ENCODE assay signal across 8 mouse cellular contexts in the genomic region with DNA sequence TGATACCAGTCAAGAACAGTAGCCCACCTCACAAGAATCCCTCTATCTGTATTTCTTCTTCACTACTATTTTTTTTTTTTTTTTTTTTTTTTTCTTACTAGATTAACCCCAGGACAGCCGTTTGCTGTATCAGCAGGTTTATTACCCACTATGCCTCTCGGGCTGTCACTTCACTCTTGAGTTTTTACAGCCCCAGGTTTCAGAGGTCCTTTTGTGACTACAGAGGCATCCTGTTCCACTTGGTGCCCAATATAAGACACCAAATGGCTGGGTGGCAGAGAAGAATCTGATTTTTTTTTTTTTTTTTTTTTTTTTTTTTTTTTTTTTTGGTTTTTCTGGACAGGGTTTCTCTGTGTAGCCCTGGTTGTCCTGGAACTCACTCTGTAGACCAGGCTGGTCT. TPM values are rescaled to one million over a fixed set of nuclear protein-coding genes. Genes with fewer than 3 reads are reported as not detected.
DNase-seq lines count a peak whose midpoint lies in the region; ATAC-seq lines count a peak whose summit lies in the region.

No protein-coding gene starts in this region.

- DNase-seq in heart, postnatal 36 days: no peak
- DNase-seq in 3T3-L1 (ENCODE audit: low read depth, low spot score): peak; percentile 28
- DNase-seq in forebrain, embryonic 14.5 days (ENCODE audit: low spot score): no peak
- no peak for DNase-seq in embryo, embryonic 10 days (ENCODE audit: low spot score)
- no peak for DNase-seq in adrenal gland, postnatal 14 days

- intact Hi-C loops in heart, postnatal 36 days (cut with DNase I): loop anchor here (5.0 kb wide), 1 partner anchor 65 kb away; no protein-coding TSS in a partner anchor

- H3K4me3 ChIP-seq in heart, embryonic 11.5 days (ENCODE audit: low read depth, low read length): peak overlapping the region; percentile 60
- no peak overlapping the region for H3K4me3 ChIP-seq in forebrain, embryonic 14.5 days (ENCODE audit: low read depth, low read length)
- peak overlapping the region; percentile 62 for H3K4me3 ChIP-seq in liver, embryonic 16.5 days (ENCODE audit: low read depth, low read length)

- H3K27me3 ChIP-seq in heart, embryonic 11.5 days (ENCODE audit: control insufficient read depth, insufficient read depth, low read length): peaks cover 7% of the 10 kb centered on the region; the same call in 1 of the 2 replicates
- peaks cover 22% of the 10 kb centered on the region; the same call in 1 of the 2 replicates for H3K27me3 ChIP-seq in forebrain, embryonic 14.5 days (replicated peaks; ENCODE audit: control insufficient read depth, insufficient read depth, low read length)
- H3K27me3 ChIP-seq in liver, embryonic 16.5 days (ENCODE audit: control insufficient read depth, insufficient read depth, low read depth, low read length): peaks cover 36% of the 10 kb centered on the region

- H3K27ac ChIP-seq in heart, embryonic 11.5 days (ENCODE audit: low read depth, low read length): no peak overlapping the region
- no peak overlapping the region for H3K27ac ChIP-seq in forebrain, embryonic 14.5 days (ENCODE audit: low read depth, low read length)
- H3K27ac ChIP-seq in liver, embryonic 16.5 days (ENCODE audit: low read length): no peak overlapping the region

- no peaks in the 10 kb centered on the region for H3K36me3 ChIP-seq in heart, embryonic 11.5 days (ENCODE audit: control insufficient read depth, insufficient read depth, low read length)
- no peaks in the 10 kb centered on the region for H3K36me3 ChIP-seq in forebrain, embryonic 14.5 days (ENCODE audit: control insufficient read depth, insufficient read depth, low read length)
- no peaks in the 10 kb centered on the region for H3K36me3 ChIP-seq in liver, embryonic 16.5 days (ENCODE audit: control insufficient read depth, insufficient read depth)

- peaks cover 4% of the 10 kb centered on the region; the same call in 1 of the 2 replicates for H3K4me1 ChIP-seq in heart, embryonic 11.5 days (ENCODE audit: control insufficient read depth, insufficient read depth, low read length)
- H3K4me1 ChIP-seq in forebrain, embryonic 14.5 days (ENCODE audit: control insufficient read depth, insufficient read depth, low read length): 0 out of 2 replicates have a peak, but pooled peaks cover 6% of the 10 kb centered on the region
- no peaks in the 10 kb centered on the region for H3K4me1 ChIP-seq in liver, embryonic 16.5 days (ENCODE audit: control insufficient read depth, low read depth, low read length)

- no peaks in the 10 kb centered on the region; the same call in 1 of the 2 replicates for H3K9me3 ChIP-seq in heart, embryonic 11.5 days (replicated peaks; ENCODE audit: control insufficient read depth, low read length)
- H3K9me3 ChIP-seq in forebrain, embryonic 14.5 days (replicated peaks; ENCODE audit: control insufficient read depth, low read length): no peaks in the 10 kb centered on the region
- no peaks in the 10 kb centered on the region for H3K9me3 ChIP-seq in liver, embryonic 16.5 days (replicated peaks; ENCODE audit: control insufficient read depth, low read length)

- peak overlapping the region; percentile 79 for H3K4me2 ChIP-seq in heart, embryonic 11.5 days
- peak overlapping the region; percentile 99 for H3K4me2 ChIP-seq in forebrain, embryonic 14.5 days (ENCODE audit: low read length)
- H3K4me2 ChIP-seq in liver, embryonic 16.5 days (ENCODE audit: low read depth, low read length): peak overlapping the region; percentile 63

- 2% methylated on average over 2 of the region's 2 CpGs for WGBS in heart, embryonic 11.5 days (ENCODE audit: insufficient replicate concordance)
- WGBS in forebrain, embryonic 14.5 days: 17% methylated on average over 2 of the region's 2 CpGs
- WGBS in liver, embryonic 16.5 days (ENCODE audit: insufficient replicate concordance): 4% methylated on average over 2 of the region's 2 CpGs

- no peak for ATAC-seq in heart, embryonic 11.5 days (replicated peaks; ENCODE audit: insufficient number of reproducible peaks, low FRiP score, low TSS enrichment)
- ATAC-seq in forebrain, embryonic 14.5 days: no peak
- ATAC-seq in liver, embryonic 16.5 days (ENCODE audit: low read depth): no peak
- ATAC-seq in monocyte, adult 5-6 weeks (replicated peaks; ENCODE audit: insufficient number of reproducible peaks, low FRiP score, low TSS enrichment, poor library complexity, severe bottlenecking): no peak

- peak overlapping the region; percentile 69; the same call in 1 of the 2 replicates for H3K9ac ChIP-seq in heart, embryonic 11.5 days (ENCODE audit: low read depth, low read length)
- H3K9ac ChIP-seq in forebrain, embryonic 14.5 days (ENCODE audit: low read length): no peak overlapping the region
- H3K9ac ChIP-seq in liver, embryonic 16.5 days (ENCODE audit: low read depth, low read length): no peak overlapping the region

RNA-seq across cellular contexts. Expression of a gene that starts 1.6 kb away (rescaled TPM):
- polyA plus RNA-seq in heart, embryonic 11.5 days (2014; fragmentation: Nextera tagmentation; extraction: Ambion mirVana): 6.9 and 7.4 TPM in 2 replicates
- 10 to 100 TPM; 21.6 to 27.8 TPM for total RNA-seq in heart, postnatal 36 days (2021)
- 0.33 and 0.69 TPM in 2 replicates for polyA plus RNA-seq in forebrain, embryonic 14.5 days (2014; fragmentation: Nextera tagmentation; extraction: Ambion mirVana)
- polyA plus RNA-seq in liver, embryonic 16.5 days (2015; fragmentation: Nextera tagmentation; extraction: Ambion mirVana): 4.9 and 5.0 TPM in 2 replicates
- total RNA-seq in monocyte, adult 5-6 weeks (2017): 0.87 to 2.1 TPM (median 1.6 TPM) in 3 replicates
- total RNA-seq in adrenal gland, postnatal 14 days (2021): 5.1 and 7.7 TPM in 2 replicates

RNA-seq across cellular contexts. Expression of a gene that starts 26.4 kb away (rescaled TPM):
- 22.2 and 33.8 TPM in 2 replicates for polyA plus RNA-seq in heart, embryonic 11.5 days (2014; fragmentation: Nextera tagmentation; extraction: Ambion mirVana)
- 10 to 100 TPM; 11.0 to 13.2 TPM for total RNA-seq in heart, postnatal 36 days (2021)
- 11.8 and 13.4 TPM in 2 replicates for polyA plus RNA-seq in forebrain, embryonic 14.5 days (2014; fragmentation: Nextera tagmentation; extraction: Ambion mirVana)
- 13.2 and 13.4 TPM in 2 replicates for polyA plus RNA-seq in liver, embryonic 16.5 days (2015; fragmentation: Nextera tagmentation; extraction: Ambion mirVana)
- total RNA-seq in monocyte, adult 5-6 weeks (2017): 13.2 to 47.0 TPM (median 14.1 TPM) in 3 replicates
- 10.2 and 16.0 TPM in 2 replicates for total RNA-seq in adrenal gland, postnatal 14 days (2021)

RNA-seq across cellular contexts. Expression of a gene that starts 48.7 kb away (rescaled TPM):
- polyA plus RNA-seq in heart, embryonic 11.5 days (2014; fragmentation: Nextera tagmentation; extraction: Ambion mirVana): 137 and 158 TPM in 2 replicates
- 10 to 100 TPM; 81.3 to 84.8 TPM for total RNA-seq in heart, postnatal 36 days (2021)
- 156 and 172 TPM in 2 replicates for polyA plus RNA-seq in forebrain, embryonic 14.5 days (2014; fragmentation: Nextera tagmentation; extraction: Ambion mirVana)
- 105 and 134 TPM in 2 replicates for polyA plus RNA-seq in liver, embryonic 16.5 days (2015; fragmentation: Nextera tagmentation; extraction: Ambion mirVana)
- total RNA-seq in monocyte, adult 5-6 weeks (2017): 84.3 to 144 TPM (median 142 TPM) in 3 replicates
- total RNA-seq in adrenal gland, postnatal 14 days (2021): 91.8 and 110 TPM in 2 replicates

RNA-seq across cellular contexts. Expression of a gene that starts 48.7 kb away (rescaled TPM):
- polyA plus RNA-seq in heart, embryonic 11.5 days (2014; fragmentation: Nextera tagmentation; extraction: Ambion mirVana): 13.1 and 15.3 TPM in 2 replicates
- total RNA-seq in heart, postnatal 36 days (2021): 1 to 10 TPM; 2.1 to 3.6 TPM
- 16.0 and 20.5 TPM in 2 replicates for polyA plus RNA-seq in forebrain, embryonic 14.5 days (2014; fragmentation: Nextera tagmentation; extraction: Ambion mirVana)
- 8.4 and 8.6 TPM in 2 replicates for polyA plus RNA-seq in liver, embryonic 16.5 days (2015; fragmentation: Nextera tagmentation; extraction: Ambion mirVana)
- total RNA-seq in monocyte, adult 5-6 weeks (2017): 10.3 to 17.1 TPM (median 11.7 TPM) in 3 replicates
- 6.6 and 8.6 TPM in 2 replicates for total RNA-seq in adrenal gland, postnatal 14 days (2021)
